Mouse (Mus musculus): ENCODE data around the gene Acyp1. TPM values are rescaled to one million over a fixed set of nuclear protein-coding genes. Genes with fewer than 3 reads are reported as not detected.

Gene Acyp1
- 48.4 and 50.2 TPM in 2 replicates for polyA plus RNA-seq (2015; fragmentation: Nextera tagmentation; extraction: Ambion mirVana)

- Histone ChIP-seq H3K27ac (ENCODE audit: low read length) (0 out of 2 replicates have a peak within 1 kb of the TSS, but pooled peaks have one; percentile 28), H3K36me3 (ENCODE audit: control insufficient read depth, insufficient read depth, low read length) (no peaks in the 10 kb centered on the region)
- WGBS: 7% methylated on average over 21 of the region's 21 CpGs
Observed at GRCm38 (mm10) chr12:85287809-85288485, at the start of gene Acyp1. Gene Acyp1, minus strand, starts transcription at chr12:85288438.

GRCm38 (mm10) chr12:85337567-85338311 lies 49.5 kb upstream of the Acyp1 start:
- H3K4me3 ChIP-seq (ENCODE audit: low read depth, low read length): no peak overlapping the region
- no peak overlapping the region for H3K27ac ChIP-seq (ENCODE audit: low read length)
- H3K36me3 ChIP-seq (ENCODE audit: control insufficient read depth, insufficient read depth, low read length): peaks cover 7% of the 10 kb centered on the region; the same call in 1 of the 2 replicates
- no peaks in the 10 kb centered on the region for H3K9me3 ChIP-seq (replicated peaks; ENCODE audit: control insufficient read depth, low read length, poor library complexity, severe bottlenecking)
- ATAC-seq: no peak
- H3K4me2 ChIP-seq (ENCODE audit: low read length): peak overlapping the region; percentile 80
- no peaks in the 10 kb centered on the region for H3K27me3 ChIP-seq (ENCODE audit: control insufficient read depth, insufficient read depth, low read depth, low read length)
- WGBS: 86% methylated on average over 6 of the region's 6 CpGs
- peaks cover 18% of the 10 kb centered on the region for H3K4me1 ChIP-seq (ENCODE audit: control insufficient read depth, insufficient read depth, low read length)
- H3K9ac ChIP-seq (ENCODE audit: low read depth, low read length): no peak overlapping the region

More at GRCm38 (mm10) chr12:85287809-85288485, at the start of gene Acyp1:
- 0 out of 2 replicates have a peak, but pooled peaks cover 5% of the 10 kb centered on the region for H3K4me1 ChIP-seq (ENCODE audit: control insufficient read depth, insufficient read depth, low read length)
- H3K9ac ChIP-seq (ENCODE audit: low read depth, low read length): peak within 1 kb of the TSS; percentile 69
- H3K4me3 ChIP-seq (ENCODE audit: low read depth, low read length): peak within 1 kb of the TSS; percentile 54
- H3K27me3 ChIP-seq (ENCODE audit: control insufficient read depth, insufficient read depth, low read depth, low read length): no peaks in the 10 kb centered on the region
- peak; percentile 75 for ATAC-seq
- peak within 1 kb of the TSS; percentile 94 for H3K4me2 ChIP-seq (ENCODE audit: low read length)
- H3K9me3 ChIP-seq (replicated peaks; ENCODE audit: control insufficient read depth, low read length, poor library complexity, severe bottlenecking): no peaks in the 10 kb centered on the region

- no peak for ATAC-seq
- no peaks in the 10 kb centered on the region for H3K9me3 ChIP-seq (replicated peaks; ENCODE audit: control insufficient read depth, low read length, poor library complexity, severe bottlenecking)
- WGBS: 90% methylated on average over 7 of the region's 7 CpGs
- H3K36me3 ChIP-seq (ENCODE audit: control insufficient read depth, insufficient read depth, low read length): peaks cover 12% of the 10 kb centered on the region
- H3K4me2 ChIP-seq (ENCODE audit: low read length): no peak overlapping the region
- no peak overlapping the region for H3K27ac ChIP-seq (ENCODE audit: low read length)
- no peaks in the 10 kb centered on the region for H3K4me1 ChIP-seq (ENCODE audit: control insufficient read depth, insufficient read depth, low read length)
- H3K27me3 ChIP-seq (ENCODE audit: control insufficient read depth, insufficient read depth, low read depth, low read length): no peaks in the 10 kb centered on the region
- H3K4me3 ChIP-seq (ENCODE audit: low read depth, low read length): no peak overlapping the region
- no peak overlapping the region for H3K9ac ChIP-seq (ENCODE audit: low read depth, low read length)
Observed at GRCm38 (mm10) chr12:85330153-85330552, 41.9 kb upstream of the Acyp1 start.

- H3K9ac ChIP-seq (ENCODE audit: low read depth, low read length): no peak overlapping the region
- H3K36me3 ChIP-seq (ENCODE audit: control insufficient read depth, insufficient read depth, low read length): peaks cover 50% of the 10 kb centered on the region
- no peak overlapping the region for H3K4me2 ChIP-seq (ENCODE audit: low read length)
- H3K9me3 ChIP-seq (replicated peaks; ENCODE audit: control insufficient read depth, low read length, poor library complexity, severe bottlenecking): no peaks in the 10 kb centered on the region
- no peak overlapping the region for H3K27ac ChIP-seq (ENCODE audit: low read length)
- no peaks in the 10 kb centered on the region for H3K4me1 ChIP-seq (ENCODE audit: control insufficient read depth, insufficient read depth, low read length)
- H3K4me3 ChIP-seq (ENCODE audit: low read depth, low read length): no peak overlapping the region
- WGBS: 74% methylated on average over 3 of the region's 3 CpGs
- no peak for ATAC-seq
- H3K27me3 ChIP-seq (ENCODE audit: control insufficient read depth, insufficient read depth, low read depth, low read length): no peaks in the 10 kb centered on the region
Observed at GRCm38 (mm10) chr12:85308651-85309050, 20.4 kb upstream of the Acyp1 start.

GRCm38 (mm10) chr12:85305247-85305892 lies 17.1 kb upstream of the Acyp1 start:
- Histone ChIP-seq H3K4me1 (ENCODE audit: control insufficient read depth, insufficient read depth, low read length) (no peaks in the 10 kb centered on the region), H3K36me3 (ENCODE audit: control insufficient read depth, insufficient read depth, low read length) (peaks cover 54% of the 10 kb centered on the region), H3K9ac (ENCODE audit: low read depth, low read length) (no peak overlapping the region), H3K4me3 (ENCODE audit: low read depth, low read length) (no peak overlapping the region), H3K4me2 (ENCODE audit: low read length) (no peak overlapping the region), H3K27me3 (ENCODE audit: control insufficient read depth, insufficient read depth, low read depth, low read length) (no peaks in the 10 kb centered on the region), H3K9me3 (replicated peaks; ENCODE audit: control insufficient read depth, low read length, poor library complexity, severe bottlenecking) (no peaks in the 10 kb centered on the region), H3K27ac (ENCODE audit: low read length) (no peak overlapping the region)
- ATAC-seq: peak; percentile 71; the same call in 1 of the 2 replicates
- WGBS: 48% methylated on average over 16 of the region's 16 CpGs

GRCm38 (mm10) chr12:85304725-85305124 lies 16.5 kb upstream of the Acyp1 start:
- Histone ChIP-seq H3K27ac (ENCODE audit: low read length) (no peak overlapping the region), H3K9ac (ENCODE audit: low read depth, low read length) (no peak overlapping the region), H3K9me3 (replicated peaks; ENCODE audit: control insufficient read depth, low read length, poor library complexity, severe bottlenecking) (no peaks in the 10 kb centered on the region), H3K4me2 (ENCODE audit: low read length) (no peak overlapping the region), H3K36me3 (ENCODE audit: control insufficient read depth, insufficient read depth, low read length) (peaks cover 52% of the 10 kb centered on the region), H3K4me1 (ENCODE audit: control insufficient read depth, insufficient read depth, low read length) (no peaks in the 10 kb centered on the region), H3K4me3 (ENCODE audit: low read depth, low read length) (no peak overlapping the region), H3K27me3 (ENCODE audit: control insufficient read depth, insufficient read depth, low read depth, low read length) (no peaks in the 10 kb centered on the region)
- WGBS: 79% methylated on average over 4 of the region's 4 CpGs
- ATAC-seq: no peak

GRCm38 (mm10) chr12:85303256-85303655 lies 15.0 kb upstream of the Acyp1 start:
- Histone ChIP-seq H3K36me3 (ENCODE audit: control insufficient read depth, insufficient read depth, low read length) (peaks cover 41% of the 10 kb centered on the region), H3K4me2 (ENCODE audit: low read length) (no peak overlapping the region), H3K4me1 (ENCODE audit: control insufficient read depth, insufficient read depth, low read length) (no peaks in the 10 kb centered on the region), H3K9ac (ENCODE audit: low read depth, low read length) (no peak overlapping the region), H3K27me3 (ENCODE audit: control insufficient read depth, insufficient read depth, low read depth, low read length) (no peaks in the 10 kb centered on the region), H3K9me3 (replicated peaks; ENCODE audit: control insufficient read depth, low read length, poor library complexity, severe bottlenecking) (no peaks in the 10 kb centered on the region), H3K27ac (ENCODE audit: low read length) (no peak overlapping the region), H3K4me3 (ENCODE audit: low read depth, low read length) (no peak overlapping the region)
- WGBS: 78% methylated on average over 2 of the region's 2 CpGs
- ATAC-seq: no peak

GRCm38 (mm10) chr12:85298835-85299180 lies 10.6 kb upstream of the Acyp1 start:
- H3K4me3 ChIP-seq (ENCODE audit: low read depth, low read length): no peak overlapping the region
- 92% methylated on average over 1 of the region's 1 CpGs for WGBS
- H3K9me3 ChIP-seq (replicated peaks; ENCODE audit: control insufficient read depth, low read length, poor library complexity, severe bottlenecking): peaks cover 6% of the 10 kb centered on the region; the same call in 1 of the 2 replicates
- H3K27me3 ChIP-seq (ENCODE audit: control insufficient read depth, insufficient read depth, low read depth, low read length): no peaks in the 10 kb centered on the region
- no peak overlapping the region for H3K27ac ChIP-seq (ENCODE audit: low read length)
- peaks cover 21% of the 10 kb centered on the region for H3K36me3 ChIP-seq (ENCODE audit: control insufficient read depth, insufficient read depth, low read length)
- H3K4me1 ChIP-seq (ENCODE audit: control insufficient read depth, insufficient read depth, low read length): no peaks in the 10 kb centered on the region
- ATAC-seq: no peak
- no peak overlapping the region for H3K4me2 ChIP-seq (ENCODE audit: low read length)
- no peak overlapping the region for H3K9ac ChIP-seq (ENCODE audit: low read depth, low read length)

Measured in midbrain, embryonic 16.5 days (tissue).